Mouse (Mus musculus): ENCODE results near the gene Cyp1a2.

DNA sequence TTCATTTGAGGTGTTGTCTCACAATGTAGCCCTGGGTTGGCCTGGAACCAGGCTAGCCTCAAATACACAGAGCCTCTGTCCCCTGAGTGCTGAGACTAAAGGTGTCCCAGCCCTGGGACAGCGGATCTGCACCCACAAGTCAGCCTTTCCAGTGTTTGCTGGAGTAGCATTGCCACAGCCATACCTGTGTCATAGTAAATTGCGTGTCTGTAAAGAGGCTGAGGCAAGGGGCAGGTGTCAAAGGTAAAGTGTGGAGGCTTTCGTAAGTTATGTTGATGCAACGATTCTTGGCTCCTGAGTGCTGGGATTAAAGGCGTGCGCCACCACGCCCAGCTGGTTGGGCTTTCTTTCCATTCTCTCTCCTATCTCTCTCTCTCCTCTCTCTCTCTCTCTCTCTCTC is 18.9 kb downstream of the Cyp1a2 start:
- no peak for TF ChIP-seq CTCF (IDR thresholded peaks at IDR 0.05; ENCODE audit: low read depth)
- peak; percentile 67 for TF ChIP-seq EP300 (IDR thresholded peaks at IDR 0.05; ENCODE audit: low read depth)
